Mouse (Mus musculus) cerebellum, postnatal 36 days (tissue): ENCODE measurements around the gene Cabin1.

Experiments used
- DNase-seq, 2 experiments: peaks; one replicate each; pipeline ENCODE4 v3.0.0; 2021 to 2022; ENCODE audit warnings: mixed read lengths in 2 of 2

Cabin1 gene

DNA sequence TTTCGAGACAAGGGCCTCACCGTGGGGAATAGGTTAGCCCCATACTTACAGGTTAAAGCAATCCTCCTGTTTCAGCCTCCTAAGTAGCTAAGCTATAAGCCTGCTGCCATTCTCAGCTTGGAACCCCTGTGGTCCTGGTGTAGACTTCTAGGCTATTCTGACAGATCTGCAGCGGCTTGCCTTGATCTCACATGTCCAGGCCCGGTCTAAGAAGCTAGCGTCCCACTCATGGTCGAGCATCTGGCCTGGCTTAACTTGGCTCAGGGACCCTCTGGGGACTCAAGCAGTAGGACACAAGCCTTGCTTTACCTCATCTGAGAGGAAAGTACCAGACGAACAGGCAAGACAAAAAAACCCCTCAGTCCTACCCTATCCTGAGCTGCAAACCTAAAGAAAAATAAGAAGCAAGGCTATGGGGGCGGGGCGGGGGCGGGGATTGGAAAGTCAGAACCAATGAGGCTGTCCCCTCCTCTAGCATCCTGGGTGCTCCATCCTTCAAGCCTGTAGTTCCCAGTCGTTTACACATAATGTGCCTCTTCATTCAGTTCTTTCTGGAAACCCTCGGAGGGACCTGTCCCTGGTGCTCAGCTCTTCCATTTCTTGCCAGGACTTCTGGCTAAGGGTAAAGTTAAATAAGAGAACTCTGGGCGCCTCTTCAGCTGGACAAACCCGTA lies 129.0 kb downstream of the Cabin1 start:
- DNase-seq: peak; percentile 7 to 10

DNA sequence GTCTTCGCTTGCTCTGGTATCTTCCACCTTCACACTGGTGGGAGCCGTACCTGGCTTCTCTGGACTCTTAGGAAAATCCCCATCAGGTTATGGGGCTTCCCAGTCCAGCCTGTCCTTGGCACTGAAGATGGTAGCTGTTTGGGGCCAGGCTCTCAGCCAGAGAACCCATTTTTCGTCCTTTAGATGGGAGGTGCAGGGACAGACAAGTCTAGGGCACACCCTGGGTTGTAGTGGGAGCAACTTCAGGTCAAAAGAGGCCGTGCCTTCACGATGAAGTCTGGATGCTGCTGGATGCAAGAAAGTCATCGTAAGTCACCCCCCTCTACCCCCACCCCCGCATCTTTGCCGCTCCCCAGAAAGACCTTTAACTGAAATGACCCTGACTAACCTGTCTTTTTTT lies 129.5 kb downstream of the Cabin1 start:
- DNase-seq: peak in 1 of 2 experiments; percentile 3

DNA sequence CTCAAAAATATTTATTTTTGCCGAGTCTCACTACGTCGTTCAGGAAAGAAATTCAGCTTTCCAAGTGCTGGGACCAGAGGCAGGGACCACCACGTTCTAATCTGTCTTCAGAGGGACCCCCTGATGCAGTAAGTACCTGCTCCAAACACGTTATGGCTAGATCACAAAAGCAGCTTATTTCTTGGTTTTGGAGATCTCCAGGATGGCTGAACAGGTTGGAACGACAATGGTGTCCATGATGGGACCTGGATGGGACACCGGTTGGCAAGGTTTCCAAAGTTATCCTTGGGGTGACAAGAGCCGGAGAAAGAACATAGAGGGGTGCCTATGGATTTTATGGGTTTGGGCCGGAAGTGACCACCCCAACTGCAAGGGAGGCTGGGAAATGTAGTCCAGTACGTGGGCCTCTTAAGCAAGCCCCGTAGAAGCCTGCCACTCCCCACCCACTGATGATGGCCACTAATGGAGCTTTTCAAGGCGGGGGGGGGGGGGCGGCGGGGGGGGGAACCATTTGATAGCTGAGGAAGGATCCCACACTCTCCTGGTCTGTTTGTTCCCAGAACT lies 130.5 kb downstream of the Cabin1 start:
- DNase-seq: no peak

GRCm38 (mm10) chr10:75633048-75633447 lies 131.1 kb downstream of the Cabin1 start:
- no peak for DNase-seq

DNA sequence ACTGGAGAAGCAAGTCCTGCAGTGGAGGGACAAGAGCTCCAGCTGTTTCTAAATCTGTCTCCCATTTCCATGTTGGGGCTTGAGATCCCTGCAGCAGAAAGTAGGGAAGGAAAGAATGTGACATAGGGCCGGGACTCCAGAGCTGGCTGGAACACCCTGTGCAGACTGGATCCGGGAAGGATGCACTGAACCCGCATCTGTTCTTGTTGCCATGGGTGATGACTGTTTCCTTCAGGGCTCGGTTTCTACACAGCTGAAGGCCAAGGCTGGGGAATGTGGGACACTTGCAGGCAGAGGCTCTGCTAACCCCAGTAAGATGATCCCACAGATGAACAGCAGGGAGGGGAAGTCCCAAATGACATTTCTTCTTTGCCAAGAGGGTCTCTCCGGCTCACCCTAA lies 131.5 kb downstream of the Cabin1 start:
- no peak for DNase-seq

- DNase-seq: no peak
These were observed 136.7 kb downstream of the Cabin1 start for GRCm38 (mm10) chr10:75627490-75627889.

DNA sequence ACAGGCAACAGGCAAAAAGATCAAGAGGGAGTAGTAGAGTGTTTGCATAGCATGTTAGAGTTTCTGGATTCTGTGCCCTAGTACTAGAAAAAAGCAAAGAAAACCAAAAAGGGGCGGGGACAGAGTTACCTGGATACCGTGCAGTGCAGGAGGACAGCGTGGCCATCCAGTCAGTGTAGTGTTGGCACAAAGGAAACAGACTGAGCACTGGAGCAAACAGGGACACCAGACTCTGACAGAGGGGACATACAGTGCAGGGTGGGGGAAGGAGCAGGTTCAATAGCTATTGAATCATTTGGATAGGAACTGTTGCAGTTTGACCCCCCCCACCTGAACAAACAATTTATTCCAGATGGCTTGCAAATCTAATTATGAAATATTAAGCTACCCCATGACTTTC lies 137.2 kb downstream of the Cabin1 start:
- no peak for DNase-seq

DNA sequence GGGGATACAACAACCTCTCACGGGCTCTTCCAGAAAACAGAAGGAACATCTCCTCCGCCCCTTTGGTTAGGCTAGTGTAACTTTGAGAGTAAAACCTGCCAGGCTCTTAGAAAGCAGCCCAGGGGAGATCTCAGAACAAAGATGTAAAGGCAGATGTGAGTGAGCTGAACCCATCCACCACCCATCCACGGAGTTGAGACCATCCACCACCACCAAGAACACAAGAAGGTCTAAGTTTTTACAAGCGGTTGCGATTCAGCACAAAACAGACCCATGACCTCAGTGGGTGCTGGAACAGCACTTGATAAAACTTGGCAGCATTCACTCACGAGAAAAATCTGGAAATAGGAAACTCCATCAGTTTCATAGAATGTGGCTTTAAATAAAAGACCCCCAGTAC lies 138.2 kb downstream of the Cabin1 start:
- no peak for DNase-seq

- no peak for DNase-seq
These were observed 143.3 kb downstream of the Cabin1 start for GRCm38 (mm10) chr10:75620818-75621217.

DNA sequence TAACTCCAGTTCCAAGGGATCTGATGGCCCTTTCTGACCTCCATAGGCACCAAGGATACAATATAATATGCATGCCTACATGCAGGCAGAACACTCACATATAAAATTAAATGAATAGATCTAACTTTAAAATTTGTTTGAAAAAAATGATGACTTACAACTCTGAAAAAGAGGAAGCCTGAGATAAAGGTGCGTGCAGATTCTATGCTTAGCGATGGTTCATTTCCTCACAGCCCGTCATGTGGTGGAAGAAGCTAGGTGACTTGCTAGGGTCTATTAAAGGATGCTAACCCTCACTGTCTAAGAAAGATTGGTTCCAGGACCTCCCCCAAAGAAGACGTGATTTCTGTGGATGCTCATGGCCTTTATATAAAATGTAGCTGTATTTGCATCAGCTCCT lies 148.1 kb downstream of the Cabin1 start:
- no peak for DNase-seq

DNA sequence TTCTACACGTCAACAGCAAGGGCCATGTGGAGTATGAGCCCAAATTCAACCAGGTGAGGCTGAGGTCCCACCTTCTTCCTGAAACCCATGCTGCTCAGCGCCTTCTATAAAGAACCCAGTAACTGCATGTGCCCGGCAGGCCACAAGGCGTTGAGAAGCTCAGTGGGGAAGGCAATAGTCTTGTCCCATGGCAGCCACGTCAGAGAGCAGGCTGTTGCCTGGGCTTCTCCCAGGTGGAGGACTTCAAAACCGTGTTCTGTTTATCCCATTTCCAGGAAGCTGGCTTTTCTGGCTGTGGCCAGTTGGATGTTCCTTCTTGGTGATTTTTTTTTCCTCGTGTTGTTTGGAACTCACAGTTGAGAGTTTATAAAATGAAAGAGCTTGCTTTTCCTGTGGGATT lies 153.7 kb downstream of the Cabin1 start:
- DNase-seq: no peak

- DNase-seq: no peak
These were observed 155.2 kb downstream of the Cabin1 start for GRCm38 (mm10) chr10:75608975-75609374.

DNA sequence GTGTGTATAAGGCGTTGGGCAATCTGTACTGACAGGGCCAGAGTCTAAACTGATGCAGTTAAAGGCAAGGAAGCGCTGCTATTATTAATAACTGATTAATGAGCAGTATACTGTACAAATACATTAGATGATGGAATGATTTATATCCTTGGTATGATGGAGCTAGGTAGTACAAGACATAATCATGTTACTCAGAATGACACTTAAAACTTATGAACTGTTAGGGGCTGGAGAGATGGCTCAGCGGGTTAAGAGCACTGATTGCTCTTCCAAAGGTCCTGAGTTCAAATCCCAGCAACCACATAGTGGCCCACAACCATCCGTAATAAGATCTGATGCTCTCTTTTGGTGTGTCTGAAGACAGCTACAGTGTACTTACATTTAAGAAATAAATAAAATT lies 156.9 kb downstream of the Cabin1 start:
- DNase-seq: no peak

DNA sequence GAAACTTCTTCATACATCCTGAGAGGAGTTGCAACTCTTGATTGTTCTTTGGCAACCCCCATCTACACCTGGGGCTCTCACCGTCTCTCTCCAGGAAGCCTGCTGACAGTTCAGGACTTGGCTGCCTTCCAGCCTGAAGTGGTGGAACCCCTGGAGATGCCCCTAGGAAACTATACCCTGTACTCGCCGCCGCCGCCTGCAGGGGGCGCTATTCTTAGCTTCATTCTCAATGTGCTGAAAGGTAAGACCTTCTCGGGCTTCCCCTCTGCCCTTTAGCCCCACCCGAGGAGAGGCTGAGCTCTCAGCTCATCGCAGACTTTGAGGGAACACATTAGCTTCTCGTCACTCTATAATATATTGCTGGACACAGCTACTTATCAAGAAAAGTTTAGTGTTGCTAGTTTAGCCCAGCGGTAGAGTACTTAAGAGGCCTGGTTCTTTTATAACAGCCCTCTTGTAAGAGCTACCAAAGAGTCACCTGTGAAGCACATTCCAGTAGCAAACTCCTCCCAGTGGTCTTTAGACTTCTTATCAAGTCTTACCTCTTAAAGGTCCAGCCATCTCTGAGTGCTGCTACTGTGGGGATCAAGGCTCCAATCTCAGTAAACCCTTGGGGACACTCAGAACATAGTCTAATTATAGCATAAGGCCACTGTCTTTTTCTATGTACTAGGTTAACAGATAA lies 158.8 kb downstream of the Cabin1 start:
- peak in 1 of 2 experiments; percentile 14 for DNase-seq

DNA sequence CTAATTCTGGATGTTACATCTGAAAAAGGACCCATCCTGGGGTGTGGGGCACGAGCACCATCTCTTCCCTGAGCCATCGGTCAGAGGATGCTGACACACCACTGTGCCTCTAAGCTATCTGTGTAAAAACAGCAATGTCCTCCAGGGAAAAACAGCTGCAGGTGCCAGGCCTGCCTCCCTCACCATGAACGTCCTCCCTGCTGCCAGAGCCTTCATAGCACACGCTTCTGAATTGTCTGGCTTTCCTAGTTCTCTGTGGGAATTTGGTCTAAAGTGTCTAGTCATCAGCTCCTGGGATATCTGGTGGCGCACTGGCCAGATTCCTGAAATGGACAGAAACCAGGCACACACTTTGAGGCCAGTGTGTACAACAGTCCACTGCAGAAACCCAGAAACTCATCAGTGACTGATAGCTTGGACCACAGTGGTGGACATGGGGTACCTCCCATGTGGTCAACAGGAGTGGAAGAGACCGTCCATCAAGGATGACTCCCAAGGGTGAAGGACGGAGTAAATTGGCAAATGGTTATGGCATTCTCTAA lies 163.9 kb downstream of the Cabin1 start:
- no peak for DNase-seq
